Mouse (Mus musculus): ENCODE data around the gene Jak3. TPM values are rescaled to one million over a fixed set of nuclear protein-coding genes. Genes with fewer than 3 reads are reported as not detected.
"Not testable (repeated sequence)": the region's sequence is repeated elsewhere in the genome, so short reads cannot be mapped to it uniquely, and the experiment has no call there.

Jak3 gene
- total RNA-seq, 2 experiments from 2014 or later: 7.8 to 8.5 TPM

GRCm38 (mm10) chr8:71682832-71683231 is 6.7 kb downstream of the Jak3 start:
- intact Hi-C loops (cut with DNase I): no loop called here

GRCm38 (mm10) chr8:71684701-71685100 is 8.6 kb downstream of the Jak3 start:
- intact Hi-C loops (cut with DNase I): no loop called here
- DNase-seq (ENCODE audit: low spot score): no peak

More at GRCm38 (mm10) chr8:71682832-71683231, 6.7 kb downstream of the Jak3 start:
- no peak for DNase-seq (ENCODE audit: low spot score)

- intact Hi-C loops (cut with DNase I): no loop called here
- no peak for DNase-seq (ENCODE audit: low spot score)
Measured at GRCm38 (mm10) chr8:71685573-71685972, 9.5 kb downstream of the Jak3 start.

GRCm38 (mm10) chr8:71686143-71686734 is 10.1 kb downstream of the Jak3 start:
- no peak for DNase-seq (ENCODE audit: low spot score)

GRCm38 (mm10) chr8:71687616-71688015 is 11.5 kb downstream of the Jak3 start:
- intact Hi-C loops (cut with DNase I): no loop called here

More at GRCm38 (mm10) chr8:71686143-71686734, 10.1 kb downstream of the Jak3 start:
- intact Hi-C loops (cut with DNase I): no loop called here

GRCm38 (mm10) chr8:71689028-71689427 is 12.9 kb downstream of the Jak3 start, which contains the start of gene Insl3:
Gene Insl3, plus strand, starts transcription at chr8:71689214.
- DNase-seq (ENCODE audit: low spot score): no peak
- intact Hi-C loops (cut with DNase I): no loop called here

More at GRCm38 (mm10) chr8:71687616-71688015, 11.5 kb downstream of the Jak3 start:
- no peak for DNase-seq (ENCODE audit: low spot score)

GRCm38 (mm10) chr8:71692509-71692908 is 16.4 kb downstream of the Jak3 start:
- no peak for DNase-seq (ENCODE audit: low spot score)
- intact Hi-C loops (cut with DNase I): no loop called here

- intact Hi-C loops (cut with DNase I): no loop called here
- DNase-seq (ENCODE audit: low spot score): no peak
Measured at GRCm38 (mm10) chr8:71693166-71694041, 17.3 kb downstream of the Jak3 start.

GRCm38 (mm10) chr8:71695456-71695855 is 19.4 kb downstream of the Jak3 start:
- intact Hi-C loops (cut with DNase I); DNase-seq (ENCODE audit: low spot score): not testable (repeated sequence)

GRCm38 (mm10) chr8:71700493-71701269 is 24.6 kb downstream of the Jak3 start:
- DNase-seq (ENCODE audit: low spot score): peak; percentile 48

GRCm38 (mm10) chr8:71701414-71702086 is 25.5 kb downstream of the Jak3 start, which contains the start of gene B3gnt3:
Gene B3gnt3, minus strand, starts transcription at chr8:71701789.
- DNase-seq (ENCODE audit: low spot score): no peak
- intact Hi-C loops (cut with DNase I): no loop called here

More at GRCm38 (mm10) chr8:71700493-71701269, 24.6 kb downstream of the Jak3 start:
- intact Hi-C loops (cut with DNase I): no loop called here

- intact Hi-C loops (cut with DNase I): no loop called here
- DNase-seq (ENCODE audit: low spot score): no peak
Measured at GRCm38 (mm10) chr8:71702087-71702432, 26.0 kb downstream of the Jak3 start.

GRCm38 (mm10) chr8:71702923-71703322 is 26.8 kb downstream of the Jak3 start:
- intact Hi-C loops (cut with DNase I): no loop called here
- DNase-seq (ENCODE audit: low spot score): no peak

GRCm38 (mm10) chr8:71703400-71703799 is 27.3 kb downstream of the Jak3 start:
- DNase-seq (ENCODE audit: low spot score); intact Hi-C loops (cut with DNase I): not testable (repeated sequence)

GRCm38 (mm10) chr8:71707874-71708273 is 31.8 kb downstream of the Jak3 start:
- DNase-seq (ENCODE audit: low spot score): no peak
- intact Hi-C loops (cut with DNase I): no loop called here

GRCm38 (mm10) chr8:71709134-71709799 is 33.2 kb downstream of the Jak3 start:
- no peak for DNase-seq (ENCODE audit: low spot score)
- intact Hi-C loops (cut with DNase I): no loop called here

GRCm38 (mm10) chr8:71709800-71710446 is 33.8 kb downstream of the Jak3 start:
- intact Hi-C loops (cut with DNase I): loop anchor here (2.0 to 5.0 kb wide), 2 partner anchors 21 to 262 kb away; no protein-coding TSS in a partner anchor
- no peak for DNase-seq (ENCODE audit: low spot score)

- intact Hi-C loops (cut with DNase I): loop anchor here (2.0 to 5.0 kb wide), 2 partner anchors 19 to 261 kb away; no protein-coding TSS in a partner anchor
- no peak for DNase-seq (ENCODE audit: low spot score)
Measured at GRCm38 (mm10) chr8:71711574-71711973, 35.5 kb downstream of the Jak3 start.

GRCm38 (mm10) chr8:71715531-71715930 is 39.4 kb downstream of the Jak3 start:
- DNase-seq (ENCODE audit: low spot score): no peak
- intact Hi-C loops (cut with DNase I): no loop called here

Measured in heart, postnatal 25 days (tissue).